Mouse (Mus musculus): ENCODE measurements around the gene Zbed5.
"Not testable (repeated sequence)": the region's sequence is repeated elsewhere in the genome, so short reads cannot be mapped to it uniquely, and the experiment has no call there.

Gene Zbed5

DNA sequence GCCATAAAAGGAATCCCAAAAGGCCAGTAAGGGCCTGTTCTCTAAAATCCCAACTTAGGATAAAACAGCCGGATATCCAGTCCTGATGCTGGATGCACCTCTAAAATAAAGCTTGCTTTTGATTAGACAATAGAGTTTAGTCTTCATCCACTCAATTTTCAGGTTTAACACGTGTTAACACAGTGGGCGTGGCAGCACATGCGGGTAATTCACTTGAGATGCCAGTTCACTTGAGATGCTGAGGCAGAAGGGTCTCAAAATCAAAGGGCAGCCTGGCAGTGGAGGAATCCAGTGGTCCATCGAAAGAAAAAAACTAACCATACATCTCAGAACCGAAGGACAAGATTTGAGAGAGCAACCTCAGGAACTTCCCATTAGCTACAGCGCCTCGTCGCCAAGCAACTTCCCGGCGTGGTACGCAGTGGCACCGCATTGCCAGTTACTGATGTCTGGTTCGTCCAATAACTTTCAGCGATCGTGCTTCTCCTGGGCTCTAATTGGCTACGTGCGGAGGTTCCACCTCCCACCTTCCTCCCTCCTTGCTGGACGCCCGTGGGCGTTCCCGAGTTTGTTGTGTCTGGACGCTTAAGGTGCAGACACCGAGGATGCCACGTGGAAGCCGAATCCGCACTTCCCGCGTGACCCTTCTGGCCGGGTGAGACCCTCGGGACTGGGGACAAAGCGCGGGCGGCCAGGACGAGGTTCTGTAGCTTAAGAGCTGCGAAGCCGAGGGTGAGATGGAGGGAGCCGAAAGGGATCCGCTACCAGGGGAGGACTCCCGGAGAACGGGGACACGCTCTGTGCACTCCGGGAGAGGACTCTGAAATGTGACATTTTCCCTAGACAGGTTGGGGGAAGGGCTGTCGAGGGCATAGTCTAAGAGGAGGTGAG, at the start of gene Zbed5:
Gene Zbed5, plus strand, starts transcription at position 526 of the 891 bp plus-strand sequence.
- DNase-seq (ENCODE audit: extremely low spot score, low spot score) = peak; percentile 85

DNA sequence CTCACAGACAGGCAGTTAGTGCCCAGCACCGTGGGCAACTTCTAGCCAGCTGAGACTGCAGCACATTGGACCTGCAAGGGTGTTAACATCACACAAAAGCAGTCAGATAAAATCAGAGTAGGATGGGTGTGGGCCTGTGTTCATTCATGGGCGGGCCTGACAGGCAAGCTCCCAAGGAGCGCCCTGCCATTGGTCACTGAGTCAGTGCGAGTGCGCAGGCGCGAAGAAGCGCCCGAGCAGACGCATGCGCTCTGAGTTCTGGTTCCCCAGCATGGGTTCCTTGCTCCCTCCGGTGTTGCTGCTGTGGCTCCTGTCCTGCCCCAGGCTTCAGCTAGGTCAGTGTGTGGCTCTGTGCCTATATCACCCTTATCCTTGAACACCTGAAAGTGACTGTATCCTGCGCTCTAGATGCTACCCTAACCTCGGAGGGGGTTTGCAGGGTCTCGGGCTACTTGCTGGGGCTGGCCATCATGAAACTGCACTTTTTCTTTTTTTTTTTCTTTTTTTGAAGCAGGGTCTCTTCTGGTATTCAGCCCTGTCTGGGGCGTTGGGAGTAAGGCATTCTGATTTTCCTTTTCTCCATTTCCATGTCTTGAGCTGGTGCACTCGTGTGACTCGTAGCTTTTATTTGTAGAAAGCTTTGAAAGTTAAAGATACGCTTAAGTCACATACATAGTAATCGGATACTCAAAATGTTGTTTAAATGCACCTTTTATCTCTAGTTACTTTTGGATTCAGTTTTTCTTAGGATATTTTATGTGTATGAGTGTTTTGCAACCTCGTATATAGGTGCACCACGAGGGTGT, 48.6 kb upstream of the Zbed5 start, which contains the start of gene Sumf2:
Gene Sumf2, plus strand, starts transcription at position 235 of the 806 bp plus-strand sequence.
- DNase-seq (ENCODE audit: extremely low spot score, low spot score) = peak; percentile 97

DNA sequence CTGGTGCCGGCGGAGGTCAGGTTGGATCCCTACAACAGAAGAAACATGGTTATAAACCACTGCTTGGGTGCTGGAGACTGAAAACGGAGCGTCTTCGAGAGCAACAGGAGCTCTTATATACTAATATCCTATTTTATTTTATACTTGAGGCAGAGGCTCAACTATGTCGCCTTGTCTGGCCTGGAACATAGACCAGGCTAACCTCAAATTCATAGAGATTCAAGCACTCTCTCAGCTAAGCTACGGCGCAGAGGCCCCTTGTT, 48.0 kb upstream of the Zbed5 start:
- DNase-seq (ENCODE audit: extremely low spot score, low spot score) = no peak

DNA sequence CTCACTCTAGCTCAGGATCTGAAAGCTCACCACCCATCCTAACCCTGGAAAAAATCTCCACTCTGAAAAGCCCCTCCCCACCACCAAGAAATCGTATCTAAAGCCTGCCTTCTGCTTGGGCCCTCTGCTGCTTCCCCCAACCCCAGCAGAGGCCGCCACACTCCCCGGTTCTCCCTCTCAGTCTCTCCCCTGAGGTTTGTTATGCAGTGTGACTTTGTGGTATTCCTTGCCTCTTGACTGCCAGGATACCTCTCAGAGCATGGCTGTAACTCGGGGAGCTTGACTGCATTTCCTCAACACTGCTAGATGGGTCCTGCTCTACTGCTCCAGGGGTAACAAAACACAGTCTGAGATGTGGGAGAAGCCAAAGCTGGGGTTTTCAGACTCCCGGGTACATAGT, 40.4 kb upstream of the Zbed5 start:
- no peak for DNase-seq (ENCODE audit: extremely low spot score, low spot score)

DNA sequence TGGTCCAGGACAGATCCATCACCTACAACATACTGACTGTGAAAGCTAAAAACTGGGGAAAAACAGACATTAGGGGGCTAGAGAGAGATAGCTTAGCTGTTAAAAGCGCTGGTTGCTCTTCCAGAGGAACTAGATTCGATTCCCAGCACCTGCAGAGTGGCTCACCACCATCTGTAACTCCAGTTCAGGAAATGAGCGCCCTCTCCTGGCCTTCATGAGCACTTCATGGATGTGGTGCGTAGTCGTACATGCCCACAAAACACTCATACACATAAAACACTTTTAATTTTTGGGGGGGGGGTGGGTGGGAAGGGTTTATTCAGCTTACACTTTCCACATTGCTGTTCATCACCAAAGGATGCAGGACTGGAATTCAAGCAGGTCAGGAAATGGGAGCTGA, 39.1 kb upstream of the Zbed5 start:
- no peak for DNase-seq (ENCODE audit: extremely low spot score, low spot score)

DNA sequence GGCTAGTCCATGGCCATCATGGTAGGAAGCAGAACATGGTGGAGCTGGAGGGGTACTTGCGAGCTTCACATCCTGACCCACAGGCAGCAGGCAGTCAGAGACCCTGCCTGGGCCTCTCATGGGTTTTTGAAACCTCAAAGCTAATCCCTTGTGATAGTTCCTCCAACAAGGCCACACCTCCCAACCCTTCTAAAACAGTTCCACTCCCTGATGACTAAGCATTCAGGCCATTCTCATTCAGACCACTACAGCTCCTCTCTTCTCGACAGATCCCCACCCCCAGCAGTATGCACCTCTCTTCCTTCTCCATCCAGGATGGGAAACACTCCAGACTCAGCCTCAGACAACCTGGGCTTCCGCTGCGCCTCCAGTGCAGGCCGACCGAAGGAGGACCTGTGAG, 33.2 kb upstream of the Zbed5 start:
- DNase-seq (ENCODE audit: extremely low spot score, low spot score) = no peak

DNA sequence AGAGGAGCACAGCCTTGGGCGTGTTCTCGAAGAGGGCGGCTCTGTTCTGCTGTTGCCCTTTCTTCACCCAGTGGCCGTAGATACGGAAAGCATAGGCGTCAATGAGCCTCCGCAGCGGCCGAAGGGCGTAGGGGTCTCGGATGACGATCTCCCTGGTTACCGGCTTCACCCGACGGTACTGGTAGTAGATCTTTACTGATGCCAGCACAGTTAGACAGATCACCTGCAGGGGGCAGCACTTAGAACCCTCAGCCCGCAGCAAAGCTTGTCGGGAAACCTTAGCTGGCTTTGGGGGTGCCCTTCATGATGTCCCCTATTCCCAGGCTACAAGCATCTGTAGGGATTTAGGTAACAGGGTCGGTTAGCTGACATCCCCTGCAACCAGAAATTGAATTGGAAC, 31.1 kb upstream of the Zbed5 start:
- peak; percentile 44 for DNase-seq (ENCODE audit: extremely low spot score, low spot score)

DNA sequence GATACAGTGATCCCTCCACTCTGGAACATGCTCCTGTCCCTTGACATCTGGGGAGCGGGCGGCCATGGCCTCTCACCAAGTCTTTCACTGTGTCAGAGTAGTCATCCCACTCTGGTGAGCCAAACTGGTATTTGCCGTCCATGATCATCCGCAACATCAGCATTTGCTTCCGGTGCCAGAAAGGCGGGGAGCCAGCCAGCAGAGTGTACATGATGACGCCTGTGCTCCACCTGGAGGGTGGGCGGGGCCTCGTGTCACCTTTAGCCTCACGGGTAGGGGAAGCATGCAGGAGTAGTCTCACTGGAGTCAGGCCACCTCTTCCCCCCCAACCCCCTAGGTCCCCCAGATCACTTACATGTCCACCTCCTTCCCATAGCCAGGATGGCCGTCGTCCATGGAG, 29.7 kb upstream of the Zbed5 start:
- DNase-seq (ENCODE audit: extremely low spot score, low spot score) = no peak

DNA sequence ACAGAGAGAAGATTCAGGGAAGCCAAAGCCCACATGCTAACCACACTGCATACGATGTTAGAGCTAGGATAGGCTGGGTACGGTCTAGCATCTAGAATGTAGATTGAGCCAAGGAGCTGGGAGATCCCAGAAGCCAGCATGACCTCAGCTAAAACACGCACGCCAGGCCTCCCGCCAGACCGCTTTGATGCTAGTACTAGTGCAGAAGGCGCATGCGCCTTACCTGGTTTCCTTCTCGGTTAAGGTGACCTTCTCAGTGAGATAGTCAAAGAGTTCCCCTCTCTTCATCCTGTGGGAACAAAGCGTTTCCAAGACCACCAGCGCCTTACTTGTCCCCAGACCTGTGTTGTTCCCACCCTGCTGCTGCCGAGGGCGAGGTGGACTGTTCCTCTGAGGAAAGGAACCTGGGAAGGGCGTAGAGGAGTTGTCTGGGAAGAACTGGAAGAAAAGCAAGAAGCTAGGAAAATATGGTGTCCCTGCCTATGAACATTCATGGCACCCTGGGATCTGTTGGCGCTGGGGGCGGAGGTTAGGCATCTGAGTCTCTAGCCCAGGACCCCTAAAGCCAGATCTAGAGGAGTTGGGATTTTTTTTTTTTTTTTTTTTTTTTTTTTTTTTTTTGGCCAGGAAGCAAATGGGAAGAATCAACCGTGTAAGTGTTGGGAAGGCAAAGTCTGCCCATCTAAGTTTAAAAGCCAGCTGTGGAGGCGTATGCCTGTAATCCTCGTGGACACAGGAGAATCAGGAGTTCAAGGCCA, 26.1 kb upstream of the Zbed5 start:
- DNase-seq (ENCODE audit: extremely low spot score, low spot score) = no peak

DNA sequence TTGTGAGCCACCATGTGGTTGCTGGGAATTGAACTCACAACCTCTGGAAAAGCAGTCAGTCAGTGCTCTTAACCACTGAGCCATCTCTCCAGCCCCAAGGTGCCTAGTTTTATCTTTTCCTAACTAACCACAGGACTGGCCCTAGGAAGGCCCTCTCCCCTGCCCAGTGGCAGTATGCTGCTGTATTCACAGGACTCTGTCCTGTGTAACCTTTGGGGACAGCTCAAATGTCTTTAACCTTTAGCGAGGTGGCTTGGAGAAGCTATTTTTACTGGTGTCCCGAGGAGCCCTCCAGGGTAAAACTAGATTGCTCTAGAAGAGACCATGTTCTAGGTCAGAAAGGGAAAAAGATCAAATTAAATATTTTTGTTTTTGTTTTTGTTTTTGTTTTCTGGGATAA, 24.3 kb upstream of the Zbed5 start:
- no peak for DNase-seq (ENCODE audit: extremely low spot score, low spot score)

DNA sequence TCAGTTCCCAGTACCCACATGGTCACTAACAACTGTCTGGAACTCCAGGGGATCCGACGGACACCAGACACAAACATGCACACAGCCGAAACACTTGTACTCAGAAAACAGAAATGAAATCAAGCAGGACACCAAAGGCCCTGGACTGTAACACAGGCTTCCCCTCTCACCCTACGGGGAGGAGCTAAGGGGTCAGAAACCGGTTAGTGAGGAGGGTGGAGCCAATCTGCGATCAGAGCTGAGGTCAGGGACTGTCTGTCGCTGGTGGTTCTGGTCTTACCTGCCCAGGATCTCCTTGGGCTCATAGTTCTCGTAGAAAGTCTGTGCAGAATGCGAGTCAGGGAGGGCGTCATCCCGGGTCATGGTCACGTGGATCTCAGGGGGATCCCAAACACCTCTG, 21.6 kb upstream of the Zbed5 start:
- DNase-seq (ENCODE audit: extremely low spot score, low spot score) = no peak

DNA sequence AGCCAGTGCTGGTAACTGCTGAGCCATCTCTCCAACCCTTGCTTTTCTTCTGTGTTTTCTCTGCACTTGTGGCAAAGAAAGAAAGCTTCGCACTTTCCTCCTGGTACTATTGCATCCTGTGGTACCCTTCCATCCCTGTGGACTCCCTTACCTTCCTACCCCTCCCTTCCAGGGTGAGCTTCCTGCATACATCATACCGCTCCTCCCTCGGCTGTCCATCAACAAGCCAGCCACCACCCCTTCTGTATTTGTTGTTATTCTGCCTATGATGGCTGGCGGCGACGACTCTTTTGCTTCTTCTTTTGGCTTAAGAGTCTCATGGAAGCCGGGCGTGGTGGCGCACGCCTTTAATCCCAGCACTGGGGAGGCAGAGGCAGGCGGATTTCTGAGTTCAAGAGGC, 20.4 kb upstream of the Zbed5 start:
- DNase-seq (ENCODE audit: extremely low spot score, low spot score) = no peak

DNA sequence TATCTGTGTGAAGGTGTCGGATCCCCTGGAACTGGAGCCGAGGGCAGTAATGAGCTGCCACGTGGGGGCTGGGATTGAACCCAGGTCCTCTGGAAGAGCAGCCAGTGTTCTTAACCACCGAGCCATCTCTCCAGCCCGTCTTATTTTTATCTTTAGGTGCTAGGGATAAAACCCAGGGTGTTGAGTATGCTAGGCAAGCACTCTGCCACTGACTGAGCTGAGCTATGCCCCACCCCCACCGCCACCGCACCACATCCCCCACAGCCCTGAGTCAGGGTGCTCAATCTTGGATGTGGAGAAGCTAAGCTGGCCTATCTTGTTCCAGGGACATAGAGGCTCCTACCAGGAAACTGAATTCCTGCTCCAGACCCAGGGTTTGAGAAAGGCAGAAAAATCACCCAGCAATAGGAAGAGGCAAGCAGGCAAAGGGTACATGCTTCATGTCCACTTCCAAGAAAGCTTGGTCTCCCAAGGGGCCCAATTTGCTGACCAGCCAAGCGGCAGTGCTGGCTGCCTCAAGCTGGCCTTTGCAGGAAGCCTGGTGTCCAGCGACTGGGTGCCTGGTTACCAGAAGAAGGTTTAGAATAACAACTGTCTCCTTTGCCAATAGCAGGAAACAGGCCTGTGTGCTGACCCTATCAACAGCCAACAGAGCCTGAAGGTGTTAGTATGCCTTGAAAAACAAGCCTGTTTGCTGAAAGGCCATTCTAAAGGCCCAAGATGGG, 17.6 kb upstream of the Zbed5 start:
- no peak for DNase-seq (ENCODE audit: extremely low spot score, low spot score)

DNA sequence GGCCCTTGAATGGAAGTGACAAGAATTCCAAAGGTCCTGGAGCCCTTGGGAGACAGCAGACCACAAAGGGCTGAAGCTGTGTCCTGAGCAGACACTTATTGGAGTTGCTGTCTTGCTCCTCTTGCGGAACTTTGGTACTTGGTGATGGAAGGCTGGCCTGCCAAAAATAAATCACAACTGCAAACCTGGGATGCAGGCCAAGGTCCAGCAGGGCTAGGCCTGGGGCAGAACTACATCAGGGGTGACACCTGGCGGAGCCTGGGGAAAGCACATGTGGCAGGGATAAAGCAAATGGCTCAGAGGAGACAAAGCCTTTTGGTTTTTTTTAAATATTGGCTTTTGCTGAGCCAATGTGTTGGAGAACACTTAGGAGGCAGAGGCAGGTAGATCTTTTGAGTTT, 16.6 kb upstream of the Zbed5 start:
- no peak for DNase-seq (ENCODE audit: extremely low spot score, low spot score)

DNA sequence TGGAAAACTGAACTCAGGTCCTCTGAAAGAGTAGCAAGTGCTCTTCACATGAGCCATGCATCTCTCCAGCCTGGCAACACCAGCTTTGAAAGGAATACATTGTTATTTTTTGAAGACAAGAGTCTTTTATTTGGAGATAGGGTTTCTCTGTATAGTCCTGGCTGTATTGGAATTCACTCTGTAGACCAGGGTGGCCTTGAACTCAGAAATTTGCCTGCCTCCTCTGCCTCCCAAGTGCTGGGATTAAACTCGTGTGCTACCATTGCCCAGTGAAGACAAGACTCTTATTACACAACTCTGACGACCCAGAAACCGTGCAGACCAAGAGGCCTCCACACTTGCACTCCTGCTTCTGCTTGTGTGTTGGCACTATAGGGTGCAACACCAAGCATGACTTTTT, 15.6 kb upstream of the Zbed5 start:
- DNase-seq (ENCODE audit: extremely low spot score, low spot score) = no peak

DNA sequence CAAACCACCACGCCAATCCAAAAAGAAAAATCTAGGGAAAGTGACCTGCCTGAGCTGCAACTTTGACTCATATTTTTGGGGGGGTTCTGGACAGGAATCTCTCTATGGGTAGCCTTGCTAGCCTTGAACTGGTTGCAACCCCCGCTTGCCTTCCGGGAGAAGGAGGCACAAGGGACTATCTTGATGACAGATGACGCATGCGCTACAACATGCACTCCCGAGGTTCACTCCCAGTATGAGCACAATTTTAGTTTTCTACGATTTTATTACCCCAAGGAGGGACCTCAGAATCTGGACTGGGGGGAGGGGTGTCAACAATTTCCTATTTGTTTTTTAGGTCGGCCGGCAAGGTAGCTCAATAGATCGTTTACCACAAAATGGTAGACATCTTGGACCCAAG, 9.3 kb upstream of the Zbed5 start:
- DNase-seq (ENCODE audit: extremely low spot score, low spot score) = no peak

DNA sequence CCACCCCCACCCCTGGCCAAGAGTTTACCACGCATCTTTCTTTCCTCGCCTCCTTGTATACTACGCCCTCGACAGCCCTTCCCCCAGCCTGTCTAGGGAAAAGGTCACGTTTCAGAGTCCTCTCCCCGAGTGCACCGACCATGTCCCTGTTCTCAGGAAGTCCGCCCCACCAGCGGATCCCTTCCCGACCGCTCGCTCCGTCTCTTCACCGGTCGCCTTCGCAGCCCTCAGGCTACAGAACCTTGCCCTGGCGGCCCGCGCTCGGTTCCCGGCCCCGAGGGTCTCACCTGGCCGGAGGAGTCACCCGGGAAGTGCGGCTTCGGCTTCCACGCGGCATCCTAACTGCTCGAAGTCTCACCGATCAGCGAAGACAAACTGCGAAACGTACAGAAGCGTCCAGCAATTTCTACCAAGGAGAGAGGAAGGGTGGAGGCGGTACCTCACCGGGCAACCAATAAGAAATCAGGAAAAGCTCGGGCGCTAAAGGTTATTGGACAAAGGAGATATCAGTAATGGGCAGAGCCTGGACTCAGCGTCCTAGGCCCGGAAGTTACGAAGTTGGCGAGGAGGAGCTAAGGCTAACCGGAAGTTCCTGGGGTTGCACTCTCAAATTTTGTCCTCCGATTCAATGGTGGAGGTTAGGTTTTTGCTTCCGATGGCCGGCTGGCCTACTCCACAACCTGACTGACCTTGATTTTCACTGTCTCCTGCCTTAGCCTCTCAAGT, 8.4 kb upstream of the Zbed5 start, which contains the start of gene Chchd2:
Gene Chchd2, minus strand, starts transcription at position 560 of the 726 bp plus-strand sequence.
- DNase-seq (ENCODE audit: extremely low spot score, low spot score) = peak; percentile 88

DNA sequence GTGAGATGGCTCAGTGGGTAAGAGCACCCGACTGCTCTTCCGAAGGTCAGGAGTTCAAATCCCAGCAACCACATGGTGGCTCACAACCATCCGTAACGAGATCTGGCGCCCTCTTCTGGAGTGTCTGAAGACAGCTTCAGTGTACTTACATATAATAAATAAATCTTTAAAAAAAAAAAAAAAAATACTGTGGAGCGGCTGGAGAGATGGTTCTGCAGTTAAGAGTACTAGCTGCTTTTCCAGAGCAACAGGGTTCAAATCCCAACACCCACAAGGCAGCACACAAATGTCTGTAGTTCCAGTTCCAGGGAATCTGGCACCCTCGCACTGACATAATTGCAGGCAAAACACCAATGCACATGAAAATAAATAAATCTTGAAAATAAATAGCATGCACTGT, 5.1 kb upstream of the Zbed5 start:
- not testable (repeated sequence) for DNase-seq (ENCODE audit: extremely low spot score, low spot score)

DNA sequence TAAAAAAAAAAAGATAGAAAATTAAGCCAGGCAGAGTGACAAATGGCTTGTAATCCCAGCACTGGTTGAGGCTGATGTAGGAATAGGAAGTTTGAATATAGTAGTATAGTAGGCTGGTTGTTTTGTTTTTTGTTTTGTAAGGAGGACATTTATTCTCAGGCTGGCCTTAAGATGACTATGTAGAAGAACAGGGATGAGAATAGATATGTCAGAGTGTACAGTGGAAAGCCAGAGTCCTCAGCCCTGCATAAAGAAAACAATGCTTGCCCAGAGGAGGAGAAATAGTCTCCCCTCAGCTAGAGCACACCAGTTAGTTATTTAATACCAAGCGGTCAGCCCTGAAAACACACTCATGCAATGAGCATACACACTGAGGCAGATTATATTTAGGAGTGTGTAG, 2.9 kb downstream of the Zbed5 start, which contains the start of gene Phkg1:
Gene Phkg1, minus strand, starts transcription at position 101 of the 400 bp plus-strand sequence.
- no peak for DNase-seq (ENCODE audit: extremely low spot score, low spot score)

DNA sequence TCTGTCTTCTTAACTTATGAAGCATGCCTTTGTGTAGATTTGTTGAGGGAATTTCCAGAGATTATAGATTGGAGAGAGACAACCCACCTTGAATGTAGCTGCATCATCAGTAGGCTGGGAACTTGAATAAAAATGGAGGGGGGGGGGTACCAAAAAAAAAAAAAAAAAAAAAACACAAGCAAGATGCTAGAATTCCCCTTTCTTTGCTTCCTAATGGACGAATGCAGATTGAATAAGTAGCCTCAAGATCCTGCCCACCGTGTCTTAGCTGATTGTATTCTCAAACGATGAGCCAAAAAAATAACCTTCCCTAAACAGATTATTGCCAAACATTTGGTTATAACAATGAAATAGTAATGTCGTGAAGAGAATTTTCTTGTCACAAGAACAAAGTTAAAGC, 12.3 kb downstream of the Zbed5 start:
- no peak for DNase-seq (ENCODE audit: extremely low spot score, low spot score)

All from neural tube, embryonic 10.5 days (tissue).